Mouse (Mus musculus) E14TG2a.4 (cell line): ENCODE data around the gene Cux1.

ENCODE experiments used
- H3K27me3 ChIP-seq: 2 replicates; pipeline ENCODE4 v1.6.1; 2014; ENCODE audit warnings: low read length, control low read depth; ENCODE audit not compliant: insufficient read depth
- H3K36me3 ChIP-seq: 2 replicates; pipeline ENCODE4 v1.6.1; 2014; ENCODE audit warnings: low read length, control low read depth; ENCODE audit not compliant: insufficient read depth
- H3K4me1 ChIP-seq: replicated peaks from 2 replicates; pipeline ENCODE4 v1.6.1; 2014; ENCODE audit warnings: low read depth, low read length, control low read depth
- H3K4me3 ChIP-seq: replicated peaks from 2 replicates; pipeline ENCODE4 v1.5.1; 2014; ENCODE audit warnings: mild to moderate bottlenecking, low read length
- H3K9me3 ChIP-seq: 2 replicates; pipeline ENCODE4 v1.6.1; 2014; ENCODE audit warnings: low read length, control low read depth
- CTCF ChIP-seq: conservative IDR thresholded peaks from 2 replicates; pipeline ENCODE4 v1.5.1; 2014; ENCODE audit warnings: low read length
- NANOG ChIP-seq: IDR thresholded peaks from 2 replicates; pipeline ENCODE4 v1.6.1; 2014; ENCODE audit warnings: borderline replicate concordance, low read length, mixed read lengths
- POU5F1 ChIP-seq: IDR thresholded peaks from 2 replicates; pipeline ENCODE4 v1.6.1; 2014; ENCODE audit warnings: low read length, borderline replicate concordance

Gene Cux1

DNA sequence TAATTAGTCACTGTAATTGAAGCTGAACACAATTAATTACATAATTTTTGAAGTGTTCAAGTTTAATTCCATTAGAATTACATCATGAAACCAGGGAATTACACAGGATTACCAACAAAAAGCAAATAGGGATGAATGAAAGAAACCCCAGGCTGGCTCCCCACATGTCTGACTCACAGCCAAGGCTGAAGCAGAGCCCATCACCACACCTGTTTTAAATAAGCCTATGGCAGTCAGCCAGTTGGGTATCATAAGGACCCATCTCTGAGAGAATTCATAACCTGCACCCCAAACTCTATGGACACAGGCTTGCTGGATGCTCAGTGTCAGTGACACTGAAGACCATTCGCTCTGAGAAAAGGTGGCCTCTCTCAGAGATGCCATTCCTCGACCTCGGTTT lies 15.2 kb downstream of the Cux1 start:
- TF ChIP-seq CTCF (no peak), NANOG (no peak), POU5F1 (no peak)
- no peaks in the 10 kb centered on the region for H3K9me3 ChIP-seq
- H3K36me3 ChIP-seq = peaks cover 6% of the 10 kb centered on the region
- H3K4me3 ChIP-seq = no peak overlapping the region
- peaks cover 82% of the 10 kb centered on the region for H3K4me1 ChIP-seq
- H3K27me3 ChIP-seq = no peaks in the 10 kb centered on the region

DNA sequence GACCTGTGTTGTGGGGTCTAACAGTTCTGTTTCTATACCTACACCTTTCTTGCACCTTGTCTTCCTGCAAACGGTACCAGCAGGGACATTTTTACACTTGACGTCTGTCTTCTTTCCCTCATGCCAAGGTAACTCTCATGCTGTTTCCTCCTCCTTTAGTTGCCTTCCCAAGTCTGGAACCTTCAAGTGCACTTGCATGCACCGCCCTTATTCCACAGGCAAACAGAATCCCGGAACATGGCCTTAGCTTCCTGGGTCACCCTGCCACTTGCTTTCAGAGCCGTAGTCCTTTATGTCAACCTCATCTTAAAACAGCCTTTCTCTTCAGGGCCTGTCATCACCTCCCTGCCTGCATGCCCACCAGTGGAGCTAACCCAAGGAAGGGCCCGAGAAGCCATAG lies 15.7 kb downstream of the Cux1 start:
- H3K4me3 ChIP-seq = no peak overlapping the region
- peaks cover 77% of the 10 kb centered on the region for H3K4me1 ChIP-seq
- H3K27me3 ChIP-seq = no peaks in the 10 kb centered on the region
- H3K36me3 ChIP-seq = peaks cover 2% of the 10 kb centered on the region; the same call in 1 of the 2 replicates
- no peak for TF ChIP-seq CTCF
- no peak for TF ChIP-seq POU5F1
- TF ChIP-seq NANOG = no peak
- H3K9me3 ChIP-seq = no peaks in the 10 kb centered on the region

DNA sequence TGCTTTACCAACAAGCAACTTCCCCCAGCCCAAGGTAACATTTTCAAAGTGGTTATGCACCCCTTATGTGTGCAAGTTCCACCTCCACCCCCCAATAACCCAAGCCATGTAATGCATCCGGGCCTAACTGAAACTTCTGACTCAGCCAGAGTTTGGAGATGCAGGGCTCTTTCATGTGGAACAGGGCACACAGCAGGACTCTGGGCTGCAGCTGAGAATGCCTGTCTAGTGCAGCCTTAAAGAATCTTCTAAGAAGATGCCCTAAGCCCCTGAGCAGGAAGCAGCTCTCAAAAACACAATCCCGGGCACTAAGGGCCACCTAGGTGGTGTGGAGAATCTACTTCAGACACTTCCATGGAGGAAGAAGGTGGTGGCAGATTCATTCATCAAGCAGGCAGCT lies 16.6 kb downstream of the Cux1 start:
- no peak overlapping the region for H3K4me3 ChIP-seq
- no peaks in the 10 kb centered on the region for H3K27me3 ChIP-seq
- TF ChIP-seq POU5F1 (no peak), CTCF (no peak), NANOG (no peak)
- H3K9me3 ChIP-seq = no peaks in the 10 kb centered on the region
- H3K4me1 ChIP-seq = peaks cover 76% of the 10 kb centered on the region
- no peaks in the 10 kb centered on the region for H3K36me3 ChIP-seq

DNA sequence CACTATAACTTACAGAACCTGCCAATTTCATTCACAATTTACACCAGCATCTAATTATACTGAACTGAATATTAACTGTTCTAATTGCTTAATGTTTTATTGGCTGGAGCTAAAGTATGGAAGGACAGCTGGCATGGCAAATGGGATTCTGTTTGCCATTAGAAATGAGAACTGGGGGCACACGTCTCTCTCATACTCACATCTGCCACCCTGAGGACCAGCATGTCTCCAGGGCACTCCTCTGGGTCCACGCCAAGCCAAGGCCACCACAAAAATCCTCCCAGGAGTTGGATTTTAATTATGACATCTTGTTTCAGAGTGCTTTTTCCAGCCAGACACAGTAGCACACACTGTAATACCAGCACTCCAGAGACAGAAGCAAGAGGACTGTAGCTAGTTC lies 18.5 kb downstream of the Cux1 start:
- Histone ChIP-seq H3K27me3 (no peaks in the 10 kb centered on the region), H3K4me3 (no peak overlapping the region), H3K9me3 (no peaks in the 10 kb centered on the region), H3K4me1 (peaks cover 62% of the 10 kb centered on the region), H3K36me3 (no peaks in the 10 kb centered on the region)
- TF ChIP-seq CTCF (no peak), POU5F1 (no peak), NANOG (no peak)

DNA sequence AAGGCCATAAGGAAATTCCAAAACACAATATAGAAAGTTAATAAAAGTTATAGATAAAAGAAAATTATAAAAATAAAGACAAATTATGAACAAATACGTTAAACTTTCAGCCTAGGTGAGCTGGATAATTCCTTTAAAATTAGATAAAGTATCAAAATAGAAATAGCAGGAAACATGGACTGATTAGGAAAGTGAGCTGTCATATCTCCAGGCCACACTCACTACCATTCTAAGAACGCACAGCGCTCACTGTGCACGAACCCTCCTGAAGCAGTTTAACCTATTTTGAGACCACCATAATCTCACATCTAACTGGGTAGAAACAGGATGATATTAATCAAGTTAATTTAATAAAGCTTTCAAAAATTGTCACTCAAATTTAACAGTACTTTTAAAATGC lies 22.2 kb downstream of the Cux1 start:
- TF ChIP-seq POU5F1 = no peak
- TF ChIP-seq CTCF = no peak
- no peak for TF ChIP-seq NANOG
- H3K9me3 ChIP-seq = no peaks in the 10 kb centered on the region
- H3K36me3 ChIP-seq = no peaks in the 10 kb centered on the region
- H3K4me3 ChIP-seq = no peak overlapping the region
- H3K27me3 ChIP-seq = no peaks in the 10 kb centered on the region
- H3K4me1 ChIP-seq = peaks cover 42% of the 10 kb centered on the region

DNA sequence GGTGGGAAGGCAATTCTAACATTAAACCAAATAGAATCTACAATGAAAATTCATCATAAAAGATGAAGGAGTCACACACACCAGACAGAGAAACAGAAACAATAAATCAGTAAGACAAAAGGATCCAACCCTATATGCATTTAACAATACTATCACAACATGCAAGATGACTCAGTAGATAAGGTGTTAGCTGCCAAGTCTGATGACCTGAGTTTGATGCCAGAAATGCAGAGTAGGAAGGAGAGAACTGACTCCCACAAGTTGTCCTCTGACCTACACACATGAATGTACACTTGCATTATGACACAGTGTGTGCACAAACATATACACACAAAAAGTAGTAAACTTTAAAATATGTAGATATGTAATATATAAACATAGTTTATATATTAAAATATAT lies 24.1 kb downstream of the Cux1 start:
- Histone ChIP-seq H3K36me3 (peaks cover 3% of the 10 kb centered on the region; the same call in 1 of the 2 replicates), H3K4me1 (peaks cover 33% of the 10 kb centered on the region), H3K9me3 (no peaks in the 10 kb centered on the region), H3K4me3 (no peak overlapping the region), H3K27me3 (no peaks in the 10 kb centered on the region)
- TF ChIP-seq POU5F1 (no peak), CTCF (no peak), NANOG (no peak)

DNA sequence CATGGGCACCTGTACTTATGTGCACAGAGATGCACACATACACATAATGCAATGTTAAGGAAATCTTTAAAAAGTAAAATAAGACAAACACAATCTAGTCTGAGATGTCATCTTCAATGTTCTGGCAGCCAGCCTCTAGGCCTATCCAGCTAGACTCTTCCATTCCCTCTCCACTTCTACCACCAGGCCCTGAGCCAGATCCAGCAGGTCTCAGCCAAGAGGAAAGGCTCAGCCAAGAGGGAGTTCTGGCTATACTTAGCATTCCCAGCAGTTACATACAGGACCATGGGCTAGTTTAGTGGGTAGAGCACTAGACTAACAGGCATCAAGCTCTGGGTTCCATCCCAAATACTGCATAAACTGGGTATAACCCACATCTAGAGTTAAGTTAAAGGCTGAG lies 26.3 kb downstream of the Cux1 start:
- no peak for TF ChIP-seq NANOG
- no peak for TF ChIP-seq CTCF
- no peak for TF ChIP-seq POU5F1
- H3K4me1 ChIP-seq = peaks cover 40% of the 10 kb centered on the region
- H3K9me3 ChIP-seq = no peaks in the 10 kb centered on the region
- peaks cover 3% of the 10 kb centered on the region; the same call in 1 of the 2 replicates for H3K36me3 ChIP-seq
- H3K27me3 ChIP-seq = no peaks in the 10 kb centered on the region
- H3K4me3 ChIP-seq = no peak overlapping the region

DNA sequence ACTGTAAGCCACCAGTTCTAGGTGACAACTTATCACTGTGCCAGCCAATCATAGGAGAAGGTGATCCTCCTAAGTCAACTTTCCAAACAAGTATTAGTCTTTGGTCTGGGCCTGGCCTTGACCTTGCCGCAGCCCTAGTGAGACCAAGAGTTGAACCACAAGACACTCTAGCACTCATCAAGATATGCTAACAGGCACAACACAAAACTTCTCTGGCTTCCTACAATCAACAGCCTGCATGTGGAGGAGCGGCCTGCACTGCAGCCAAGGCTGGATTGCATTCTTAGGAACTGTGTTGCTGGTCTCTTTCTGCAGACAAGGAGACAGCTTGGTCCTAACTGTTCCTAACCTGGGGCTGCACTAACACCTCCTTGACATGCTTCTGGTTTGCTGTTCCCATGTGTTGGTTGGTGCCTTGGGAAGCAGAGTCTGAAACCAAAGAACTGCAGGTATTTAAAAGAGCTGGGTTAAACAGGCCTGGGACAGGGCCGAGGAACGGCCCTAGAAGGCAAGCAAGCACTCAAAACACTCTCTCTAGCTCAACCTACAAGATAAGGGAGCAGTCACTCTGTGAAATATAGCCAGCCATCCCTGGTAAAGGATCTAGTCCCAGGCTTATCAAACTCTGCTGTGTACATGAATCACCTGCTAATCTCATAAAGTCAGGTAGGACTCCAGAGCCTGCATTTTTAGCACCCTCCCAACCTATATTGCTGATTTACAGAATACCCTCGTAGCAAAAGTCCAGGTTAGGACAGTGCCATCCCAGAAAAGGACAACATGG lies 27.0 kb downstream of the Cux1 start:
- no peak for TF ChIP-seq CTCF
- TF ChIP-seq POU5F1 = no peak
- no peak for TF ChIP-seq NANOG
- peaks cover 43% of the 10 kb centered on the region for H3K4me1 ChIP-seq
- H3K36me3 ChIP-seq = peaks cover 3% of the 10 kb centered on the region; the same call in 1 of the 2 replicates
- H3K27me3 ChIP-seq = no peaks in the 10 kb centered on the region
- H3K4me3 ChIP-seq = no peak overlapping the region
- no peaks in the 10 kb centered on the region for H3K9me3 ChIP-seq
